Mouse (Mus musculus): Measurements from ENCODE around the gene Pou3f3. TPM values are rescaled to one million over a fixed set of nuclear protein-coding genes. Genes with fewer than 3 reads are reported as not detected.

Gene Pou3f3
- polyA plus RNA-seq, 1 experiment, result not detected

GRCm38 (mm10) chr1:42698584-42699333 lies 3.2 kb downstream of the Pou3f3 start:
- H3K36me3 ChIP-seq (ENCODE audit: control insufficient read depth), result no peaks in the 10 kb centered on the region
- H3K4me1 ChIP-seq (ENCODE audit: control insufficient read depth), result no peaks in the 10 kb centered on the region
- peaks cover 99% of the 10 kb centered on the region for H3K27me3 ChIP-seq (ENCODE audit: control insufficient read depth)
- no peak overlapping the region for H3K4me3 ChIP-seq (replicated peaks)
- H3K9me3 ChIP-seq (ENCODE audit: control insufficient read depth, low read length), result peaks cover 6% of the 10 kb centered on the region; the same call in 1 of the 2 replicates
- no peak for TF ChIP-seq TAL1 (IDR thresholded peaks at IDR 0.05; ENCODE audit: low read length)
- no peak for TF ChIP-seq GATA1 (IDR thresholded peaks at IDR 0.05; ENCODE audit: low read length)

GRCm38 (mm10) chr1:42699471-42699871 lies 3.9 kb downstream of the Pou3f3 start:
- Histone ChIP-seq H3K4me3 (replicated peaks) (no peak overlapping the region), H3K27me3 (ENCODE audit: control insufficient read depth) (peaks cover 99% of the 10 kb centered on the region), H3K9me3 (ENCODE audit: control insufficient read depth, low read length) (peaks cover 6% of the 10 kb centered on the region; the same call in 1 of the 2 replicates), H3K4me1 (ENCODE audit: control insufficient read depth) (no peaks in the 10 kb centered on the region), H3K36me3 (ENCODE audit: control insufficient read depth) (no peaks in the 10 kb centered on the region)
- TF ChIP-seq GATA1 (IDR thresholded peaks at IDR 0.05; ENCODE audit: low read length) (no peak), TAL1 (IDR thresholded peaks at IDR 0.05; ENCODE audit: low read length) (no peak)

- peaks cover 99% of the 10 kb centered on the region for H3K27me3 ChIP-seq (ENCODE audit: control insufficient read depth)
- H3K9me3 ChIP-seq (ENCODE audit: control insufficient read depth, low read length), result peaks cover 6% of the 10 kb centered on the region; the same call in 1 of the 2 replicates
- H3K4me3 ChIP-seq (replicated peaks), result no peak overlapping the region
- no peak for TF ChIP-seq TAL1 (IDR thresholded peaks at IDR 0.05; ENCODE audit: low read length)
- TF ChIP-seq GATA1 (IDR thresholded peaks at IDR 0.05; ENCODE audit: low read length), result no peak
- no peaks in the 10 kb centered on the region for H3K4me1 ChIP-seq (ENCODE audit: control insufficient read depth)
- no peaks in the 10 kb centered on the region for H3K36me3 ChIP-seq (ENCODE audit: control insufficient read depth)
These were observed 4.6 kb downstream of the Pou3f3 start for GRCm38 (mm10) chr1:42700171-42700570.

- no peaks in the 10 kb centered on the region for H3K4me1 ChIP-seq (ENCODE audit: control insufficient read depth)
- peaks cover 6% of the 10 kb centered on the region; the same call in 1 of the 2 replicates for H3K9me3 ChIP-seq (ENCODE audit: control insufficient read depth, low read length)
- no peak overlapping the region for H3K4me3 ChIP-seq (replicated peaks)
- H3K36me3 ChIP-seq (ENCODE audit: control insufficient read depth), result no peaks in the 10 kb centered on the region
- TF ChIP-seq GATA1 (IDR thresholded peaks at IDR 0.05; ENCODE audit: low read length), result no peak
- TF ChIP-seq TAL1 (IDR thresholded peaks at IDR 0.05; ENCODE audit: low read length), result no peak
- H3K27me3 ChIP-seq (ENCODE audit: control insufficient read depth), result peaks cover 99% of the 10 kb centered on the region
These were observed 5.2 kb downstream of the Pou3f3 start for GRCm38 (mm10) chr1:42700815-42701214.

GRCm38 (mm10) chr1:42701833-42702611 lies 6.5 kb downstream of the Pou3f3 start:
- Histone ChIP-seq H3K4me1 (ENCODE audit: control insufficient read depth) (no peaks in the 10 kb centered on the region), H3K36me3 (ENCODE audit: control insufficient read depth) (no peaks in the 10 kb centered on the region), H3K27me3 (ENCODE audit: control insufficient read depth) (peaks cover 99% of the 10 kb centered on the region), H3K4me3 (replicated peaks) (no peak overlapping the region), H3K9me3 (ENCODE audit: control insufficient read depth, low read length) (peaks cover 6% of the 10 kb centered on the region; the same call in 1 of the 2 replicates)
- TF ChIP-seq TAL1 (IDR thresholded peaks at IDR 0.05; ENCODE audit: low read length), result no peak
- TF ChIP-seq GATA1 (IDR thresholded peaks at IDR 0.05; ENCODE audit: low read length), result no peak

GRCm38 (mm10) chr1:42702984-42703383 lies 7.4 kb downstream of the Pou3f3 start:
- TF ChIP-seq GATA1 (IDR thresholded peaks at IDR 0.05; ENCODE audit: low read length), result no peak
- Histone ChIP-seq H3K9me3 (ENCODE audit: control insufficient read depth, low read length) (peaks cover 4% of the 10 kb centered on the region; the same call in 1 of the 2 replicates), H3K4me3 (replicated peaks) (no peak overlapping the region), H3K27me3 (ENCODE audit: control insufficient read depth) (peaks cover 99% of the 10 kb centered on the region), H3K36me3 (ENCODE audit: control insufficient read depth) (no peaks in the 10 kb centered on the region), H3K4me1 (ENCODE audit: control insufficient read depth) (no peaks in the 10 kb centered on the region)

GRCm38 (mm10) chr1:42703424-42703823 lies 7.9 kb downstream of the Pou3f3 start:
- Histone ChIP-seq H3K4me1 (ENCODE audit: control insufficient read depth) (no peaks in the 10 kb centered on the region), H3K27me3 (ENCODE audit: control insufficient read depth) (peaks cover 99% of the 10 kb centered on the region), H3K4me3 (replicated peaks) (no peak overlapping the region), H3K36me3 (ENCODE audit: control insufficient read depth) (no peaks in the 10 kb centered on the region), H3K9me3 (ENCODE audit: control insufficient read depth, low read length) (no peaks in the 10 kb centered on the region; the same call in 1 of the 2 replicates)
- no peak for TF ChIP-seq TAL1 (IDR thresholded peaks at IDR 0.05; ENCODE audit: low read length)
- TF ChIP-seq GATA1 (IDR thresholded peaks at IDR 0.05; ENCODE audit: low read length), result no peak

GRCm38 (mm10) chr1:42703851-42704613 lies 8.5 kb downstream of the Pou3f3 start:
- Histone ChIP-seq H3K9me3 (ENCODE audit: control insufficient read depth, low read length) (no peaks in the 10 kb centered on the region), H3K4me1 (ENCODE audit: control insufficient read depth) (no peaks in the 10 kb centered on the region), H3K27me3 (ENCODE audit: control insufficient read depth) (peaks cover 99% of the 10 kb centered on the region), H3K4me3 (replicated peaks) (no peak overlapping the region), H3K36me3 (ENCODE audit: control insufficient read depth) (no peaks in the 10 kb centered on the region)
- TF ChIP-seq GATA1 (IDR thresholded peaks at IDR 0.05; ENCODE audit: low read length) (no peak), TAL1 (IDR thresholded peaks at IDR 0.05; ENCODE audit: low read length) (no peak)
